Mouse (Mus musculus): Measurements from ENCODE around the gene Six2. TPM values are rescaled to one million over a fixed set of nuclear protein-coding genes. Genes with fewer than 3 reads are reported as not detected.

The Six2 gene
- polyA plus RNA-seq, 1 experiment from 2014 or later, result 0.06 TPM

GRCm38 (mm10) chr17:85680116-85680850 is 7.8 kb downstream of the Six2 start:
- H3K27me3 ChIP-seq (ENCODE audit: control insufficient read depth, insufficient read depth, low read depth, low read length), result peaks cover 63% of the 10 kb centered on the region
- H3K4me2 ChIP-seq (ENCODE audit: low read depth, low read length), result peak overlapping the region; percentile 40
- no peak for ATAC-seq (ENCODE audit: low read depth)
- H3K4me3 ChIP-seq (ENCODE audit: low read length), result peak overlapping the region; percentile 32
- no peak overlapping the region for H3K9ac ChIP-seq (ENCODE audit: low read length)
- WGBS, result 6% methylated on average over 21 of the region's 21 CpGs
- no peak overlapping the region for H3K27ac ChIP-seq (ENCODE audit: low read length)
- H3K9me3 ChIP-seq (ENCODE audit: control insufficient read depth, low read length), result no peaks in the 10 kb centered on the region
- H3K4me1 ChIP-seq (replicated peaks; ENCODE audit: control insufficient read depth, insufficient read depth, low read length), result 0 out of 2 replicates have a peak, but pooled peaks cover 4% of the 10 kb centered on the region
- H3K36me3 ChIP-seq (ENCODE audit: control insufficient read depth, insufficient read depth, low read length), result no peaks in the 10 kb centered on the region

- WGBS, result 2% methylated on average over 15 of the region's 15 CpGs
- H3K27me3 ChIP-seq (ENCODE audit: control insufficient read depth, insufficient read depth, low read depth, low read length), result peaks cover 58% of the 10 kb centered on the region
- ATAC-seq (ENCODE audit: low read depth), result peak; percentile 55; the same call in 1 of the 2 replicates
- peak overlapping the region; percentile 40 for H3K4me2 ChIP-seq (ENCODE audit: low read depth, low read length)
- H3K4me3 ChIP-seq (ENCODE audit: low read length), result peak overlapping the region; percentile 32
- H3K27ac ChIP-seq (ENCODE audit: low read length), result no peak overlapping the region
- H3K9me3 ChIP-seq (ENCODE audit: control insufficient read depth, low read length), result no peaks in the 10 kb centered on the region
- H3K36me3 ChIP-seq (ENCODE audit: control insufficient read depth, insufficient read depth, low read length), result no peaks in the 10 kb centered on the region
- 0 out of 2 replicates have a peak, but pooled peaks cover 4% of the 10 kb centered on the region for H3K4me1 ChIP-seq (replicated peaks; ENCODE audit: control insufficient read depth, insufficient read depth, low read length)
- no peak overlapping the region for H3K9ac ChIP-seq (ENCODE audit: low read length)
Observed at GRCm38 (mm10) chr17:85679651-85680050, 8.4 kb downstream of the Six2 start.

GRCm38 (mm10) chr17:85664618-85665320 is 23.3 kb downstream of the Six2 start:
- H3K27ac ChIP-seq (ENCODE audit: low read length), result no peak overlapping the region
- H3K9ac ChIP-seq (ENCODE audit: low read length), result no peak overlapping the region
- H3K36me3 ChIP-seq (ENCODE audit: control insufficient read depth, insufficient read depth, low read length), result no peaks in the 10 kb centered on the region
- no peaks in the 10 kb centered on the region for H3K9me3 ChIP-seq (ENCODE audit: control insufficient read depth, low read length)
- peaks cover 27% of the 10 kb centered on the region for H3K27me3 ChIP-seq (ENCODE audit: control insufficient read depth, insufficient read depth, low read depth, low read length)
- ATAC-seq (ENCODE audit: low read depth), result peak; percentile 79
- no peaks in the 10 kb centered on the region; the same call in 1 of the 2 replicates for H3K4me1 ChIP-seq (replicated peaks; ENCODE audit: control insufficient read depth, insufficient read depth, low read length)
- 2% methylated on average over 20 of the region's 20 CpGs for WGBS
- H3K4me3 ChIP-seq (ENCODE audit: low read length), result peak overlapping the region; percentile 29
- peak overlapping the region; percentile 51 for H3K4me2 ChIP-seq (ENCODE audit: low read depth, low read length)

GRCm38 (mm10) chr17:85664202-85664601 is 23.9 kb downstream of the Six2 start:
- Histone ChIP-seq H3K27me3 (ENCODE audit: control insufficient read depth, insufficient read depth, low read depth, low read length) (peaks cover 27% of the 10 kb centered on the region), H3K4me2 (ENCODE audit: low read depth, low read length) (peak overlapping the region; percentile 51; the same call in 1 of the 2 replicates)

GRCm38 (mm10) chr17:85661521-85661920 is 26.6 kb downstream of the Six2 start:
- no peaks in the 10 kb centered on the region for H3K36me3 ChIP-seq (ENCODE audit: control insufficient read depth, insufficient read depth, low read length)
- H3K4me3 ChIP-seq (ENCODE audit: low read length), result no peak overlapping the region
- no peaks in the 10 kb centered on the region for H3K9me3 ChIP-seq (ENCODE audit: control insufficient read depth, low read length)
- no peak overlapping the region for H3K9ac ChIP-seq (ENCODE audit: low read length)
- peaks cover 24% of the 10 kb centered on the region for H3K27me3 ChIP-seq (ENCODE audit: control insufficient read depth, insufficient read depth, low read depth, low read length)
- no peak overlapping the region for H3K4me2 ChIP-seq (ENCODE audit: low read depth, low read length)
- no peaks in the 10 kb centered on the region; the same call in 1 of the 2 replicates for H3K4me1 ChIP-seq (replicated peaks; ENCODE audit: control insufficient read depth, insufficient read depth, low read length)
- 45% methylated on average over 5 of the region's 5 CpGs for WGBS
- no peak overlapping the region for H3K27ac ChIP-seq (ENCODE audit: low read length)
- ATAC-seq (ENCODE audit: low read depth), result no peak

More at GRCm38 (mm10) chr17:85664202-85664601, 23.9 kb downstream of the Six2 start:
- no peaks in the 10 kb centered on the region for H3K36me3 ChIP-seq (ENCODE audit: control insufficient read depth, insufficient read depth, low read length)
- 30% methylated on average over 2 of the region's 2 CpGs for WGBS
- no peak overlapping the region for H3K9ac ChIP-seq (ENCODE audit: low read length)
- no peak overlapping the region for H3K4me3 ChIP-seq (ENCODE audit: low read length)
- H3K9me3 ChIP-seq (ENCODE audit: control insufficient read depth, low read length), result no peaks in the 10 kb centered on the region
- H3K27ac ChIP-seq (ENCODE audit: low read length), result no peak overlapping the region
- ATAC-seq (ENCODE audit: low read depth), result 0 out of 2 replicates have a peak, but pooled peaks have one; percentile 23
- no peaks in the 10 kb centered on the region; the same call in 1 of the 2 replicates for H3K4me1 ChIP-seq (replicated peaks; ENCODE audit: control insufficient read depth, insufficient read depth, low read length)

GRCm38 (mm10) chr17:85660016-85660415 is 28.1 kb downstream of the Six2 start:
- Histone ChIP-seq H3K27me3 (ENCODE audit: control insufficient read depth, insufficient read depth, low read depth, low read length) (peaks cover 18% of the 10 kb centered on the region), H3K9me3 (ENCODE audit: control insufficient read depth, low read length) (no peaks in the 10 kb centered on the region), H3K27ac (ENCODE audit: low read length) (no peak overlapping the region), H3K4me1 (replicated peaks; ENCODE audit: control insufficient read depth, insufficient read depth, low read length) (no peaks in the 10 kb centered on the region), H3K4me3 (ENCODE audit: low read length) (no peak overlapping the region), H3K4me2 (ENCODE audit: low read depth, low read length) (no peak overlapping the region), H3K36me3 (ENCODE audit: control insufficient read depth, insufficient read depth, low read length) (no peaks in the 10 kb centered on the region), H3K9ac (ENCODE audit: low read length) (no peak overlapping the region)
- WGBS, result 74% methylated on average over 1 of the region's 1 CpGs
- ATAC-seq (ENCODE audit: low read depth), result no peak

- 4% methylated on average over 36 of the region's 36 CpGs for WGBS
Observed at GRCm38 (mm10) chr17:85645718-85646665, 42.1 kb downstream of the Six2 start.

GRCm38 (mm10) chr17:85645312-85645711 is 42.8 kb downstream of the Six2 start:
- WGBS, result 12% methylated on average over 9 of the region's 12 CpGs
- peaks cover 33% of the 10 kb centered on the region for H3K27me3 ChIP-seq (ENCODE audit: control insufficient read depth, insufficient read depth, low read depth, low read length)
- H3K9me3 ChIP-seq (ENCODE audit: control insufficient read depth, low read length), result no peaks in the 10 kb centered on the region
- peak overlapping the region; percentile 66 for H3K4me2 ChIP-seq (ENCODE audit: low read depth, low read length)
- peak overlapping the region; percentile 39 for H3K4me3 ChIP-seq (ENCODE audit: low read length)
- H3K9ac ChIP-seq (ENCODE audit: low read length), result no peak overlapping the region
- no peak overlapping the region for H3K27ac ChIP-seq (ENCODE audit: low read length)
- ATAC-seq (ENCODE audit: low read depth), result peak; percentile 15; the same call in 1 of the 2 replicates
- H3K4me1 ChIP-seq (replicated peaks; ENCODE audit: control insufficient read depth, insufficient read depth, low read length), result no peaks in the 10 kb centered on the region; the same call in 1 of the 2 replicates
- H3K36me3 ChIP-seq (ENCODE audit: control insufficient read depth, insufficient read depth, low read length), result no peaks in the 10 kb centered on the region

More at GRCm38 (mm10) chr17:85645718-85646665, 42.1 kb downstream of the Six2 start:
- no peaks in the 10 kb centered on the region; the same call in 1 of the 2 replicates for H3K4me1 ChIP-seq (replicated peaks; ENCODE audit: control insufficient read depth, insufficient read depth, low read length)
- peaks cover 33% of the 10 kb centered on the region for H3K27me3 ChIP-seq (ENCODE audit: control insufficient read depth, insufficient read depth, low read depth, low read length)
- no peak overlapping the region for H3K27ac ChIP-seq (ENCODE audit: low read length)
- peak overlapping the region; percentile 66 for H3K4me2 ChIP-seq (ENCODE audit: low read depth, low read length)
- H3K36me3 ChIP-seq (ENCODE audit: control insufficient read depth, insufficient read depth, low read length), result no peaks in the 10 kb centered on the region
- no peaks in the 10 kb centered on the region for H3K9me3 ChIP-seq (ENCODE audit: control insufficient read depth, low read length)
- peak overlapping the region; percentile 39 for H3K4me3 ChIP-seq (ENCODE audit: low read length)
- peak; percentile 41 for ATAC-seq (ENCODE audit: low read depth)
- no peak overlapping the region for H3K9ac ChIP-seq (ENCODE audit: low read length)

Measured in lung, embryonic 16.5 days (tissue).